Mouse (Mus musculus): Measurements from ENCODE around the gene Pgc. TPM values are rescaled to one million over a fixed set of nuclear protein-coding genes. Genes with fewer than 3 reads are reported as not detected.

The Pgc gene
- polyA plus RNA-seq, 1 experiment, result 21.9 TPM

- 96% methylated on average over 14 of the region's 14 CpGs for WGBS
- no peak for DNase-seq (ENCODE audit: low read depth, low spot score)
Observed at GRCm38 (mm10) chr17:47744086-47744485, 17.4 kb downstream of the Pgc start.

GRCm38 (mm10) chr17:47744746-47745368 is 18.2 kb downstream of the Pgc start:
- 91% methylated on average over 10 of the region's 10 CpGs for WGBS
- no peak for DNase-seq (ENCODE audit: low read depth, low spot score)

DNA sequence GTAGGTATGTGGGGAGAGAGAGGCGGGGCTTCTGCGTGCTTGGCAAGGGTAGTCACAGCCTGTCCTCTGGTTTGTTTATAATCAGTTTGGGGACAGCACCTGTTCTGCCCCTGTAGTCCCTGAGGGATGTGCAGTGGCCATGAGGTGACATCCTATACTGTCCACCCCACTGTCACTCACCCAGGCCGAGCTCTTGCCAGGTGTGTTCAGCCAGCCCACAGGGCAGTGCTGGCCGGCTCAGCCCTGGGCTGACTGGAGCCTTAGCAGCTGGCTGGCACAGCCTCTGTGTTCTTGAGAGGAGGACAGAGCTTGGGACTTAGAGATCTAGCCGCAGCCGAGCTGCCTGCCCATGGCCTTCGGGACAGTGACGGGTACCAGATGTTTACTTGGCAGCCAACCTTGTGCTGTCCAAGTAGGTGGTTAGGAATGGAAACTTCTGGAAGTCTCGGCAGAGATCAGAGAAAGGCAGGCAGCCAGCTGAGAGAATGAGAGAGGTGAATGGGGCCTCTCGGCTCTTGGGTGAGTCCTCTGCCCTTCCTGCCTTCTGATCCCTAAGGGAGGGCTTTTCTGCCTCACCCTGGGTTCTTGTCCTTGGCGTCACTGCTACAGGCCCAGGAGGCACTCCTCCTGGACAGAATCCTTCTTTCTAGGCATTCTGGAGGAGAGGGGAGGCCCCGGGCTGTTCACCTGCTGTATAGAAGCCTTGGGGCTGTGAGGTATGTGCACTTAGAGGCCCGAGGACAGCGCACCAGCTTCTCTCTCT is 22.3 kb downstream of the Pgc start:
- WGBS, result 31% methylated on average over 14 of the region's 14 CpGs
- DNase-seq (ENCODE audit: low read depth, low spot score), result no peak

GRCm38 (mm10) chr17:47749626-47750025 is 23.0 kb downstream of the Pgc start:
- DNase-seq (ENCODE audit: low read depth, low spot score), result no peak
- 91% methylated on average over 3 of the region's 3 CpGs for WGBS

GRCm38 (mm10) chr17:47750101-47750500 is 23.5 kb downstream of the Pgc start:
- DNase-seq (ENCODE audit: low read depth, low spot score), result no peak
- WGBS, result 87% methylated on average over 6 of the region's 6 CpGs

DNA sequence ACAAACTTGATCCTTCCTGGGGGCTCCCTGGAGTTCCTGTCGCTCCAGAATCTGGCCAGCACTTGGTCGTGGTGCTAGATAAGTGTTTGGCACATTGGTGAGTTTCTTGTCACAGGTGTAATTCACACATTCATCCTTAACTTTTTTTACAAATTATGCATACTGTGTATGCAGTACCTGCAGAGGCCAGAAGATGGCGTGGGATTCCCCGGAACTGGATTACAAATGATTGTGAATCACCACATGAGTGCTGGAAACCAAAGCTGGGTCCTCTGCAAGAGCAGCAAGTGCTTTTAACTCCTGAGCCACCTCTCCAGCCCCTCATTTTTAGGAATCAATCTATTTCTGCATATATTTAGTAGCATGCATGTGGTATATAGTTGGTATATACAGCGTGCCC is 25.2 kb downstream of the Pgc start:
- WGBS, result 85% methylated on average over 5 of the region's 5 CpGs
- no peak for DNase-seq (ENCODE audit: low read depth, low spot score)

DNA sequence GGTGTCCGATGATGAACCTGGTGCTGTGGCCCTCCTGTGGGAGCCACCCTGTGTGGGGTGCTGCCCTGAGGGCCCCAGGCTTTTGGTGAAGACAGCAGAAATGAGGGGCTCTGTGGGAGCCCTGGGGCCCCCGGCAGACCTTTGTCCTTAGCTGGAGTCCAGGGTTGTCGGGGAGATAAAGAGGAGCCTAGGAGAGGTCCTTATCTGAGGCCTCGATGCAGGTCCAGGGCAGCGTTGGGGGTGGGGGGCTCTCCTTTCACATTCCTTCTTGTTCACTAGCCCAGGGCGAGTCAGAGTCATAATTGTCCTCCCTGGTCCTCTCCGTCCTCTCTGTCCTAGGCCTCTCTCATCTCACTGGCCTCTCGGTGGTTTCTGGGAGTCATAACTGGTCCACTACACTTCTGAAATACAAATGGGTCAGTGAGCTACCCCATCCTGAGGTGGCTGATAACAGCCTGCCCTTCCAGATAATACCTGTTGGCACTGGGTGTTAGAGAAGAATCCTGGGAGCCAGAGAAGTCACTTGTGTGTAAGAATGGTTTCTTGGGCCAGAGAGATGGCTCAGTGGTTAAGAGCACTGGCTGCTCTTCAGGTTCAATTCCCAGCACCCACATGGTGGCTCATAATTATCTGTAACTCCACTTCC is 26.6 kb downstream of the Pgc start:
- 84% methylated on average over 8 of the region's 8 CpGs for WGBS

DNA sequence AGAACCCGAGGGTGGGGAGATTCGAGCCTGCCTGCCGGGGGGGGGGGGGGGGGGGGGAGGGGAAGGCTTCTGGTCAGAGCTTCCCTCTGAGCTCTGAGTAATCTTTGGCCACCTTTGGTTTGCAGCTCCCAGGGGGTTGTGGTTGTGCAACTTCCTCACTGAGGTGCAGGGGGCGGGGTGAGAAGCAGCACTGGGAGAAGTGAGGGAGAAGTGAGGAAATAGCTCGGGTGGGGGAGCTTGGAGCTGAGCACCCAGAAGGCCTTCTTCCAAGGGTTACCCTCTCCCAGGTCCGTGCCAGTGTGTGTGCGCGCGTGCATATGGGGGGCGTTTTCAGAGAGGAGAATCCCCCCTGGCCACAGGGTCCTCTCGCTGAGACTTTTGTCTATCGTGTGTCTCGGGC is 27.6 kb downstream of the Pgc start:
- 61% methylated on average over 13 of the region's 13 CpGs for WGBS
- DNase-seq (ENCODE audit: low read depth, low spot score), result no peak

More for the DNA sequence above, 26.6 kb downstream of the Pgc start:
- DNase-seq (ENCODE audit: low read depth, low spot score), result no peak

DNA sequence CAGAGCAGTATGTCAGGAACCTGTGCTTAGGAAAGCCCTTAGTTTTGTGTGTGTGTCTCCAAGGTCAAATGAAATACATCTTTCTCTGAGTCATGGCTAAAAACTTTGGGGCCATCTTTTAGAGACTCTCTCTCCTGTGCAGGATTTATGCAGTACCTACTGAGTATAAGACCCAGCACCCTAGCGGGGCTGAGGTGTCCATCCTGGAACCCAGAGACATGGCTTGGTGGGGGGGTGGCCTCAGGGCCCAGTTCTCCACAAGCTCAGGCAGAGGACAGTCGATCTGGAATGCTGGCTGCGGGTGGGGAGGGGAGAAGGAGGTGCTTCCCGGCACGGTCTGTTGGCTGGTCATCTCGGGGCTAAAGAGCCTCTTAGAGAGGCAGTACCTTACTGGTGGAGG is 29.7 kb downstream of the Pgc start:
- no peak for DNase-seq (ENCODE audit: low read depth, low spot score)
- whole genome bisulfite sequencing, result 51% methylated on average over 6 of the region's 6 CpGs

DNA sequence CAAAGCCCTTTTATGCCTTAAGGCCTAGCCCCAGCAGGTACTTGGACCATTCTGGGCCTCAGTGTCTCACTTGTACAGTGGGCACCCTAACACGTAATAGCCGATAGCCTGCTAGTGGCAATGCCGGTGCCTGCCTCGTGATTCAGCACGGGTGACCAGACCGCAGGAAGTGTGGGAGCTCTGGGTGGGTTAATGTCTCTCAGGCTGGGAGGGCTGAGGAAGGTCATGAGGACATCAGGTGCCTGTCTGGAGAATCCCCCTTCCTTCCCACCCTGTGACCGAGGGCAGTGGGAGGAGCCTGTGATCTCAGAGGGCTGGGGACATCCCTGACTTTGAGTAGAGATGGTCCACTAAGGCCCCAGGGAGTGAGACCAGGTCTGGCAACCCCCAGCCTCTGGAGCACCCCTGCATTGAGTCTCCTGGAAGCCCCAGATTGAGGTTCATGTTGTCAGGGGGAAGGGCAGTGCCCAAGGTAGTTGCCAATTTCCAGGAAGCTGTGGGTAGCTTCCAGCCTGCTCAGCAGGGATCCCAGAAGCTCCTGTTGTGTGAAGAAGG is 30.5 kb downstream of the Pgc start:
- DNase-seq (ENCODE audit: low read depth, low spot score), result no peak
- WGBS, result 84% methylated on average over 7 of the region's 7 CpGs

DNA sequence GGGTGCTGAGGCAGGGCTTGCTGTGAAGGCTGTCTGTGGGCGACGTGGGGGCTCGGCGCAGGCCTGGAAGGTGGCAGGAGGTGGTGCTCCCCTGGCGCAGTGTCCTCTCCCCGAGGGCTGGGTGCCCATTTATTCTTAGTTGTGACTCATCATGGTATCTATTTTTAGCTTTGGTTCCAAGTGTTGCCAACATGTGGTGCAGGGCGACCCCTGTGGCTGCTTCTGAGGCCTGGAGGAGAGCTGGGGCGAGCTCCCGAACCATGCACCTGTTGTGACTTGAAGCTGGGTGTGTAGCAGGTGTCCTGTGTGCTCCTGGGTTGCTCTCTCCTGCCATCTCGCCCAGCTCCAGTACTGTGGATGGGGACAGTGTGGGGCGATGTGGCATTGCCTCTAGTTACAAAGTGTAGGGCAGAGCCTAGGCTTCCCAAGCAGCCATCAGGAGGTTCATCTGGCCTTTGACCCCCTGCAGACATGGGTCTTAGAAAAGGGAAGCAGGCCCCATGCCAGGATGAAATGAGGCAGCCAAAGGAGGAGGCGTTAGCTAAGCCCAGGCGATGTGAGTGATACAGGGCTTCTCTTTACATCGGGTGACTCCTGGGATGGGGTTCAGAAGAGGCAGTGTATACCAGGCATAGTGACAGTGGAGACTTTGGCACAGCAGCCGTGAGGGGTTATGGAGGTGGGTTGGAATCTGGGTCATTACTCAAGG is 33.2 kb downstream of the Pgc start:
- DNase-seq (ENCODE audit: low read depth, low spot score), result no peak

GRCm38 (mm10) chr17:47762028-47762427 is 35.4 kb downstream of the Pgc start:
- no peak for DNase-seq (ENCODE audit: low read depth, low spot score)
- 84% methylated on average over 7 of the region's 7 CpGs for WGBS

More for the DNA sequence above, 33.2 kb downstream of the Pgc start:
- WGBS, result 63% methylated on average over 15 of the region's 15 CpGs

DNA sequence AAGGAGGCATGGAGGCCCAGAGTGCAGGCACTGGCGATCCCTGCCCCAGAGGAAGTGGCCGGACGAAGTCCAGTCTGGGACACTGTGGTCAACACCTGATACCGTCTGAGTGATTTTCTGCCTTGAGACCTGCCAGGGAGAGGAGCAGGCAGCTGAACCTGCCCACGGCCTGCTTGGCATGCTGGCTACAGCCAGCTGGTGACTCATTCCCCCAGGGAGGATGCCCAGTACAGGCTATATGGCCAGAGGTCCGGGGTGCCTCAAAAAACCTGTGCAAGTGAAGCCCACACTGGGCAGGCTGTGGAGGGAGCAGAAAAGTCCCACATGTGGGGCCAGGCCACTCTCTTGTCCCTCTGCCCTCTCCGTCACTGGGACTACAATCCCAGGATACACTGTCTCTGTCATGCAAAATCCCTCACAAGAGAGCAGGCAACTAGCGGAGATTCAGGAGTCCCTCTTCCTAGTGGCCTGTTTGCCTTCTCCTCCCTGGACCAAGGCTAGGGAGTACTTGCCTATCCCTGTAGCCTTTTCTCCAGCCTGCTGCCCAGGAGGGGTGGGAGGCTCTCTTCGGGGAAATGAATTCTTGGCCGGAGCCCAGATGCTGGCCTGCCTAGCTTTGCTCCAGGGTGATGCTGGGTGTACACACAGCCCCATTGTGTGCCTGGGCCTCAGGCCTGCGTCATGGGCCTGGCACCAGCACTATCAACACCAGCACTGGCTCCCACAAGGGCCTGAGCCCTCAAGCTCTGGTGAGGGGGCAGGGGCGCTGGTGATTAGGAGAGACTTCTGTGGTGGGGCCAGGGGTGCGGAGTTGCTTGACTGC is 36.1 kb downstream of the Pgc start:
- 50% methylated on average over 13 of the region's 13 CpGs for WGBS
- no peak for DNase-seq (ENCODE audit: low read depth, low spot score)

DNA sequence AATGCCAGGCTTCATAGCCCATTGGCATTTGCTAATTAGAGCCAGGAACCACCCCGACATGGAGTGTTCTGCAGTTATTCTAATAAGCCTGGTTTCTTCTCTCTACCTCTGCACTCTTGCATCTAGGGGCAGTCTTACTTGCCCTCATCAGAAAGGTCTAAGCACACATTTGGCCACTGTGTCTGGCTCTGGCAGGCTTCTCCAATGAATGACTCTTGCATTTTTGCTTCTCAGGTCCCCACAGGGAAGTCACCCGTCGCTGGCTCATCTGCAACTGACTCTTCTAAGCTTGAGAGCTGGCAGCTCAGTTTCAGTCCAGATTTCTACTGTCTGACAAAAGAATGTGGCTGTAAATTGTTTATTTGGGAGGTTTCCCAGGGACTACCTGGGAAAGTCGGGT is 39.3 kb downstream of the Pgc start:
- 77% methylated on average over 4 of the region's 4 CpGs for WGBS
- DNase-seq (ENCODE audit: low read depth, low spot score), result no peak

DNA sequence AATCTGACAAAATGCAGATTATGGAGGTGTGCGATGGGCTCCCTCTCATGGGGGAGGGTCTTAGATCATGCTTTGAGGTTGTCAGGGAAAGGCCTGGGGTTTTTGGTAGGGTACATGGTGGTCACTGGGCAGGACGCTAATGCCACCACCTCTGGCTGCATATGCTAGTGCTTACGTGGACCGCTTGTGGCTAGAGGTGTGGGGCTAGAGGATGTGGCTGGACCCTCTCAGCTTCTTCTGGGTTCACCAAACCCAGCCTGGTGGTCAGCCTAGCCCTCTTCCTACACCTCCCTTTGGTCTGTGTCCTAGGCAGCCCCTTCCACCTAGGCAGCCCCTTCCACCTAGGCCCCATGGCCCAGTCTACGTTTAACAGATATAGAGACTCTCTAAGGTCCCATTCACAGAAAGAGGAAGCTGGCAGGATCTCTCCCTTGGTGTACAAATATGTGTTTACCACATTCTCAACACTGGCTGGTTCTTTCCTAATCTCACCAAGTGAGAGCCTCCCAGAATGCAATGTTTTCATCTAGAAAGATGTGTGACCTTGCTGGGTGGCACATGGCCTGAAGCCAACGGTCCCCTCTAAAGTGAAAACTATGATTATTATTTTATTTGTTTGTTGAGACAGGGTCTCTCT is 39.9 kb downstream of the Pgc start:
- WGBS, result 86% methylated on average over 6 of the region's 6 CpGs
- DNase-seq (ENCODE audit: low read depth, low spot score), result no peak

GRCm38 (mm10) chr17:47767081-47767455 is 40.4 kb downstream of the Pgc start:
- 51% methylated on average over 2 of the region's 2 CpGs for WGBS
- DNase-seq (ENCODE audit: low read depth, low spot score), result no peak

- DNase-seq (ENCODE audit: low read depth, low spot score), result no peak
- WGBS, result 32% methylated on average over 17 of the region's 17 CpGs
Observed at GRCm38 (mm10) chr17:47767456-47768141, 41.0 kb downstream of the Pgc start.

GRCm38 (mm10) chr17:47768707-47769276 is 42.1 kb downstream of the Pgc start:
- 60% methylated on average over 12 of the region's 12 CpGs for WGBS
- no peak for DNase-seq (ENCODE audit: low read depth, low spot score)
